Mouse (Mus musculus): ENCODE data around the gene Cfap43.

DNA sequence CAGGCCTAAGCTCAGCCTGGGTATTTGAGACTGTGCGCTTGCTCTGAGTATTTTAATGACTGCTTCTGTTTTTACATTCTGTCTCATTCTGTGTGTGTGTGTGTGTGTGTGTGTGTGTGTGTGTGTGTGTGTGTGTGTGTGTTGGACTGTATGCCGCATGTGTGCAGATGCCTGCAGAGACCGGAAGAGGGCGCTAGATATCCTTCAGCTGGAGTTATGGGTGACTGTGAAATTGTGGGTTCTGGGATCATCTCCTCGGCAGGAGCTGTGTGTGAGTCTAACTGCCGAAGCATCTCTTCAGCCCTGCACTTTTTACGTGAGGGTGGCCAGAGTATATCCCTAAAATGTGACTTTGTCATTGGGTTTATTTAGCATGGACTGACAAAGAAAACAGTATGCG lies 88.0 kb downstream of the Cfap43 start:
- TF ChIP-seq CTCF (IDR thresholded peaks at IDR 0.05; ENCODE audit: extremely low read depth, insufficient read depth, low read length) (no peak), POLR2A (IDR thresholded peaks at IDR 0.05; ENCODE audit: extremely low read depth, insufficient read depth, low read length) (no peak)

Data from cortical plate, adult 2 months (tissue).